Mouse (Mus musculus) bone marrow macrophage, adult 2 months (primary cell): ENCODE measurements around the gene Ankrd39. TPM values are rescaled to one million over a fixed set of nuclear protein-coding genes. Genes with fewer than 3 reads are reported as not detected.

ENCODE experiments used
- H3K27ac ChIP-seq: 2 replicates; pipeline ENCODE4 v1.5.1; 2012; ENCODE audit warnings: low read depth, low read length; ENCODE audit not compliant: insufficient read depth
- H3K4me1 ChIP-seq: 2 replicates; pipeline ENCODE4 v1.6.1; 2012; ENCODE audit warnings: low read length; ENCODE audit not compliant: control insufficient read depth, insufficient read depth
- H3K4me3 ChIP-seq: 2 replicates; pipeline ENCODE4 v1.5.1; 2012; ENCODE audit warnings: mild to moderate bottlenecking, low read length, moderate library complexity; ENCODE audit not compliant: insufficient read depth
- CTCF ChIP-seq: IDR thresholded peaks from 2 replicates; pipeline ENCODE4 v1.5.1; 2012; ENCODE audit warnings: low read depth, mild to moderate bottlenecking, low read length, moderate library complexity
- POLR2A ChIP-seq: IDR thresholded peaks from 2 replicates; pipeline ENCODE4 v1.6.1; 2012; ENCODE audit warnings: mild to moderate bottlenecking, low read depth, low read length, borderline replicate concordance
- polyA plus RNA-seq: library from polyadenylated mRNA; stranded (reverse); fragments of >200 nt; gene quantifications from 2 replicates; pipeline ENCODE4 v1.2.4, GENCODE M21; 2012; ENCODE audit not compliant: missing spikeins, insufficient read depth, insufficient read length

Gene Ankrd39
- polyA plus RNA-seq, 1 experiment: 6.8 TPM

DNA sequence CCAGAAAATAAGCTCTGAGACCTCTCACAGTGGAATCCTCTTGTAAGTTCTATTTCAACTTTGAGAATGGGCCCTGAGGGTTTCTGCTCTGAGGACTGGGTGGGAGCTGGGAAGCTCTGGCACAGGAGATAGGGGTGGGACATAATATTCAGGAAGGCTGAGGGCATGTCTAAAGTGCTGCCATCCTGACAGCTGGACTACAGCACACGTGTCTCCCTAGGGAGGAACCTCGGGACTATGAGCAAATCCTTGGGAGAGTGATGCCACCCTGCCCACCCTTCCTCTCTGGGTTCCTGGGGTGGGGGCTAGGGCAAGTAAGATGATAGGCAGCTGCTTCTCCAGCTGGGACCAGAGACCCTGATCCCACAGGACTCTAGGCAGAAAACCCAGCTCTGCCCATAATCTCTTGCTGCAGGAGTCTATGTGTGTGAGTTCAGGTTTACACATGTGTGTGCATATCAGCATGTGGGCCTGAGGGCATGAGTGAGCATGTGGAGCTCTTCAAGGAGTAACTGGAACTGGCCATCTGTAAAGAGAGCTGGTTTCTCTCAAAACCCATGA, 25.0 kb upstream of the Ankrd39 start:
- H3K4me3 ChIP-seq: no peak overlapping the region
- peaks cover 55% of the 10 kb centered on the region for H3K4me1 ChIP-seq
- no peak for TF ChIP-seq CTCF
- TF ChIP-seq POLR2A: no peak
- H3K27ac ChIP-seq: no peak overlapping the region

DNA sequence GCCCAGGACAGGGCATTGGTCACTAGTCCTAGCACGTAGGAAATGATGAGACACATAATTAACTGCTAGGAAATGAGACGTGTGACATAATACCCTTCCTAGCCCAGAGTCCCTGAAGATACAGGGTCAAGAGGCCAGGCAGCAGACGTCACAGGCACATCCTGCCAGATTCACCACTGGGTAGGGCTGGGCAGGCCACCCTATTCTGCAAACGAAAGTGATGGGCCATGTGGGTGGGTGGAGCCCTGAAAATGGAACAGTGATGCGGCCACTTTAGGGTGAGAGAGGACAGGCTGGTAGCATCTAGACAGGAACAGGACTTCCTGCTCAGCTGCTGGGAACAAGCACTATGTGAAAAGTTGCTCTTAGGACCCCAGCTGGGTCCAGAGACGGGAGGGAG, 24.4 kb upstream of the Ankrd39 start:
- H3K4me3 ChIP-seq: no peak overlapping the region
- peaks cover 61% of the 10 kb centered on the region for H3K4me1 ChIP-seq
- H3K27ac ChIP-seq: peak overlapping the region; percentile 14
- TF ChIP-seq POLR2A (no peak), CTCF (no peak)

GRCm38 (mm10) chr1:36570320-36570719, 23.1 kb upstream of the Ankrd39 start:
- H3K4me1 ChIP-seq: peaks cover 69% of the 10 kb centered on the region
- H3K27ac ChIP-seq: no peak overlapping the region
- TF ChIP-seq POLR2A: no peak
- TF ChIP-seq CTCF: no peak
- H3K4me3 ChIP-seq: no peak overlapping the region

DNA sequence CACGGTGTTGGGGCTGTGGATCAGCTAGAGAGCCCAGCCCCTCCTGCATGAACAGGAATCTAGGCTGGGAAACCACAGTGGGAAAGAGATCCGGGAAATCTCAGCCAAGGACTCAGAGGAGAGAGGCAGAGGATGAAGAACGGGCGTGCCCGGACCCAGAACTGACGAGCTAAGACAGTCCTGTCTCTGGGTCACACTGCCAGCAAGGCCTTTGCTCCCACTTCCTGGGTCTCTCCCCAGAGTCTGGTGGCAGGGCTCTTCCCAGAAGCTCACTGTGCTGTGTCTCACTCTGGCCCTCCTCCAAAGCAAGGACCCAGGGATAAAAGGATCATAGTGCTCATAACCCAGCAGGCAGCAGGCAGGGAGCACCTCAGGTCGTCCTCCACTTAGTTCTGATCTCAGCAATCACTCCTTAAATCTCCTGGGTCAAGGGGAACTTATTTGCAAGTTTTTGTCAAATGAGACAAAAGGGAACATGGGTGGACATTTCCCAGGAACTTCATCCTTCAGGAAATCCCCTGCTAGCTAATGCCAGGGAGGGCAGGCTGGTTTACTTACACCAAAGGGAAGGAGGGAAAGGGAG, 22.5 kb upstream of the Ankrd39 start:
- peaks cover 75% of the 10 kb centered on the region for H3K4me1 ChIP-seq
- TF ChIP-seq CTCF: no peak
- TF ChIP-seq POLR2A: no peak
- H3K4me3 ChIP-seq: no peak overlapping the region
- H3K27ac ChIP-seq: peak overlapping the region; percentile 44

GRCm38 (mm10) chr1:36568776-36569175, 21.5 kb upstream of the Ankrd39 start:
- H3K4me1 ChIP-seq: peaks cover 78% of the 10 kb centered on the region
- peak overlapping the region; percentile 16; the same call in 1 of the 2 replicates for H3K27ac ChIP-seq
- H3K4me3 ChIP-seq: no peak overlapping the region
- TF ChIP-seq CTCF (no peak), POLR2A (no peak)

- Histone ChIP-seq H3K27ac (no peak overlapping the region), H3K4me1 (peaks cover 77% of the 10 kb centered on the region)
- TF ChIP-seq CTCF (no peak), POLR2A (no peak)
Measured at GRCm38 (mm10) chr1:36567818-36568603, 20.8 kb upstream of the Ankrd39 start.

DNA sequence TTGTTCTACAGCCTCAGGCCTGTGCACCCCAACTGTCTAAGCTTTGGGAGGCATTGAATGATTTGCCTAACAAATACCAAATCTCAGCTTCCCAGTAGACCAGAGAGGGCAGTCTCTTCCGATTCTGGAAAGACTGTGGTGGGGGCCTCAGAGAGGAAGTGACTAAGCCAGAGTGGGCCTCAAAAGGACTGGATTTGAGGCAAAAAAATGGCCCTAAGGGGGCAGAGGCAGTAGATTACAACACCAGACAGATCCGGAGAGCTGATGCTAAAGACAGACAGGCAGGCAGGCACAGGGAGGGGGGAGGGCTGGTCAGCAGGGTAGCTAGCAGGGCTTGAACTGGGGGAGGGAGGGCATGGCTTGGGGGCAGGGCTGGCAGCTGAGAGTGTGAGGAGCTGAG, 19.2 kb upstream of the Ankrd39 start:
- no peak overlapping the region for H3K4me3 ChIP-seq
- peaks cover 63% of the 10 kb centered on the region for H3K4me1 ChIP-seq
- H3K27ac ChIP-seq: peak overlapping the region; percentile 17
- no peak for TF ChIP-seq CTCF
- TF ChIP-seq POLR2A: no peak

More at GRCm38 (mm10) chr1:36567818-36568603, 20.8 kb upstream of the Ankrd39 start:
- H3K4me3 ChIP-seq: no peak overlapping the region

GRCm38 (mm10) chr1:36564101-36564500, 16.9 kb upstream of the Ankrd39 start:
- H3K4me1 ChIP-seq: peaks cover 43% of the 10 kb centered on the region
- no peak overlapping the region for H3K4me3 ChIP-seq
- TF ChIP-seq POLR2A (no peak), CTCF (no peak)
- H3K27ac ChIP-seq: no peak overlapping the region

DNA sequence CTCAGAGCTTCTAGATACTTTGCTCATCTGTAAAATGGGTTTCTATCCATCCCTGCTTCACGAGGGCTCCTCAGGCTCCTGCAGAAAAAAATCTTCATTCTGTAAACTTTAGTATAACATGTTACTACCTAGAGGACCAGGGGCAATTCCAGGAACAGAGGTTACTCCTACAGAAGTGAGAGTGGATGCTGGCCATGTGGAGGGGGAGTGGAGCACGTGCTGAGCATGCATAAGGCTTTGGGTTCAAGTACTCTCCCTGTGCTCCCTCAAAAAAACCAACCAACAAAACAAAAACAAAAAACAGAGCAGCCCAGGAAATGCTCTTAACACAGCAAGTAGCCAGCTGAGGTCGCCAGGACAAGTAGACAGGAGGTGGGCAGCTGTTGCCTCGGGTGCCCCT, 16.4 kb upstream of the Ankrd39 start:
- Histone ChIP-seq H3K4me1 (peaks cover 40% of the 10 kb centered on the region), H3K27ac (no peak overlapping the region), H3K4me3 (no peak overlapping the region)
- no peak for TF ChIP-seq POLR2A
- TF ChIP-seq CTCF: no peak

GRCm38 (mm10) chr1:36563197-36563596, 16.0 kb upstream of the Ankrd39 start:
- Histone ChIP-seq H3K4me1 (peaks cover 42% of the 10 kb centered on the region), H3K27ac (no peak overlapping the region), H3K4me3 (no peak overlapping the region)
- no peak for TF ChIP-seq POLR2A
- TF ChIP-seq CTCF: no peak
